Mouse (Mus musculus): ENCODE results near the gene Hoxd12. TPM values are rescaled to one million over a fixed set of nuclear protein-coding genes. Genes with fewer than 3 reads are reported as not detected.

Gene Hoxd12
- total and polyA plus RNA-seq, 2 experiments from 2014 or later = not detected

- peak overlapping the region; percentile 10 for H3K4me3 ChIP-seq (ENCODE audit: low read length)
- H3K4me2 ChIP-seq (ENCODE audit: low read depth, low read length) = no peak overlapping the region
Measured at GRCm38 (mm10) chr2:74682796-74683195, 8.0 kb downstream of the Hoxd12 start.

GRCm38 (mm10) chr2:74683471-74683951, 8.7 kb downstream of the Hoxd12 start:
- Histone ChIP-seq H3K9ac (replicated peaks; ENCODE audit: low read length) (no peak overlapping the region), H3K27ac (no peak overlapping the region), H3K36me3 (ENCODE audit: insufficient read depth, low read length) (no peaks in the 10 kb centered on the region), H3K9me3 (ENCODE audit: low read length) (no peaks in the 10 kb centered on the region; the same call in 1 of the 2 replicates), H3K27me3 (ENCODE audit: insufficient read depth, low read length) (peaks cover 94% of the 10 kb centered on the region), H3K4me1 (ENCODE audit: insufficient read depth, low read length) (no peaks in the 10 kb centered on the region), H3K4me2 (ENCODE audit: low read depth, low read length) (no peak overlapping the region), H3K4me3 (ENCODE audit: low read length) (no peak overlapping the region)
- DNase-seq (ENCODE audit: low spot score) (no peak), ATAC-seq (no peak)
- no peak for TF ChIP-seq CTCF (IDR thresholded peaks at IDR 0.05; ENCODE audit: low read depth)
- 2% methylated on average over 18 of the region's 18 CpGs for WGBS

More at GRCm38 (mm10) chr2:74682796-74683195, 8.0 kb downstream of the Hoxd12 start:
- Histone ChIP-seq H3K27ac (no peak overlapping the region), H3K36me3 (ENCODE audit: insufficient read depth, low read length) (no peaks in the 10 kb centered on the region), H3K9ac (replicated peaks; ENCODE audit: low read length) (no peak overlapping the region), H3K9me3 (ENCODE audit: low read length) (no peaks in the 10 kb centered on the region; the same call in 1 of the 2 replicates), H3K27me3 (ENCODE audit: insufficient read depth, low read length) (peaks cover 94% of the 10 kb centered on the region), H3K4me1 (ENCODE audit: insufficient read depth, low read length) (no peaks in the 10 kb centered on the region)
- WGBS = under 1% methylated on average over 33 of the region's 51 CpGs
- DNase-seq (ENCODE audit: low spot score) (no peak), ATAC-seq (no peak)
- no peak for TF ChIP-seq CTCF (IDR thresholded peaks at IDR 0.05; ENCODE audit: low read depth)

- WGBS = 3% methylated on average over 12 of the region's 12 CpGs
- H3K27ac ChIP-seq = no peak overlapping the region
- TF ChIP-seq CTCF (IDR thresholded peaks at IDR 0.05; ENCODE audit: low read depth) = no peak
- no peak for ATAC-seq
- peaks cover 94% of the 10 kb centered on the region for H3K27me3 ChIP-seq (ENCODE audit: insufficient read depth, low read length)
- no peaks in the 10 kb centered on the region for H3K36me3 ChIP-seq (ENCODE audit: insufficient read depth, low read length)
- H3K9ac ChIP-seq (replicated peaks; ENCODE audit: low read length) = no peak overlapping the region
- no peaks in the 10 kb centered on the region for H3K4me1 ChIP-seq (ENCODE audit: insufficient read depth, low read length)
- no peak for DNase-seq (ENCODE audit: low spot score)
- no peak overlapping the region for H3K4me3 ChIP-seq (ENCODE audit: low read length)
- no peak overlapping the region for H3K4me2 ChIP-seq (ENCODE audit: low read depth, low read length)
- no peaks in the 10 kb centered on the region; the same call in 1 of the 2 replicates for H3K9me3 ChIP-seq (ENCODE audit: low read length)
Measured at GRCm38 (mm10) chr2:74684106-74684505, 9.3 kb downstream of the Hoxd12 start.

- DNase-seq (ENCODE audit: low spot score) (no peak), ATAC-seq (no peak)
- Histone ChIP-seq H3K9ac (replicated peaks; ENCODE audit: low read length) (no peak overlapping the region), H3K4me1 (ENCODE audit: insufficient read depth, low read length) (no peaks in the 10 kb centered on the region), H3K9me3 (ENCODE audit: low read length) (no peaks in the 10 kb centered on the region; the same call in 1 of the 2 replicates), H3K36me3 (ENCODE audit: insufficient read depth, low read length) (no peaks in the 10 kb centered on the region), H3K27me3 (ENCODE audit: insufficient read depth, low read length) (peaks cover 94% of the 10 kb centered on the region), H3K4me3 (ENCODE audit: low read length) (no peak overlapping the region), H3K27ac (no peak overlapping the region), H3K4me2 (ENCODE audit: low read depth, low read length) (no peak overlapping the region)
- WGBS = 12% methylated on average over 4 of the region's 4 CpGs
- TF ChIP-seq CTCF (IDR thresholded peaks at IDR 0.05; ENCODE audit: low read depth) = no peak
Measured at GRCm38 (mm10) chr2:74685059-74685603, 10.3 kb downstream of the Hoxd12 start.

GRCm38 (mm10) chr2:74686301-74686987, 11.6 kb downstream of the Hoxd12 start:
- WGBS = 6% methylated on average over 17 of the region's 17 CpGs

GRCm38 (mm10) chr2:74686988-74687697, 12.3 kb downstream of the Hoxd12 start:
- ATAC-seq (no peak), DNase-seq (ENCODE audit: low spot score) (no peak)
- Histone ChIP-seq H3K36me3 (ENCODE audit: insufficient read depth, low read length) (no peaks in the 10 kb centered on the region), H3K9ac (replicated peaks; ENCODE audit: low read length) (no peak overlapping the region), H3K27ac (no peak overlapping the region), H3K4me2 (ENCODE audit: low read depth, low read length) (no peak overlapping the region), H3K27me3 (ENCODE audit: insufficient read depth, low read length) (peaks cover 88% of the 10 kb centered on the region), H3K4me1 (ENCODE audit: insufficient read depth, low read length) (no peaks in the 10 kb centered on the region), H3K9me3 (ENCODE audit: low read length) (peaks cover 3% of the 10 kb centered on the region; the same call in 1 of the 2 replicates), H3K4me3 (ENCODE audit: low read length) (no peak overlapping the region)
- no peak for TF ChIP-seq CTCF (IDR thresholded peaks at IDR 0.05; ENCODE audit: low read depth)
- WGBS = 2% methylated on average over 27 of the region's 27 CpGs

More at GRCm38 (mm10) chr2:74686301-74686987, 11.6 kb downstream of the Hoxd12 start:
- Histone ChIP-seq H3K36me3 (ENCODE audit: insufficient read depth, low read length) (no peaks in the 10 kb centered on the region), H3K4me3 (ENCODE audit: low read length) (no peak overlapping the region), H3K27ac (no peak overlapping the region), H3K9me3 (ENCODE audit: low read length) (peaks cover 2% of the 10 kb centered on the region; the same call in 1 of the 2 replicates), H3K4me1 (ENCODE audit: insufficient read depth, low read length) (no peaks in the 10 kb centered on the region), H3K27me3 (ENCODE audit: insufficient read depth, low read length) (peaks cover 88% of the 10 kb centered on the region), H3K9ac (replicated peaks; ENCODE audit: low read length) (no peak overlapping the region), H3K4me2 (ENCODE audit: low read depth, low read length) (no peak overlapping the region)
- DNase-seq (ENCODE audit: low spot score) (peak; percentile 79), ATAC-seq (no peak)
- peak; percentile 68 for TF ChIP-seq CTCF (IDR thresholded peaks at IDR 0.05; ENCODE audit: low read depth)
